Mouse (Mus musculus): ENCODE data around the gene Camta1. TPM values are rescaled to one million over a fixed set of nuclear protein-coding genes. Genes with fewer than 3 reads are reported as not detected.

The Camta1 gene
- total RNA-seq, 2 experiments from 2014 or later = 247 to 265 TPM

DNA sequence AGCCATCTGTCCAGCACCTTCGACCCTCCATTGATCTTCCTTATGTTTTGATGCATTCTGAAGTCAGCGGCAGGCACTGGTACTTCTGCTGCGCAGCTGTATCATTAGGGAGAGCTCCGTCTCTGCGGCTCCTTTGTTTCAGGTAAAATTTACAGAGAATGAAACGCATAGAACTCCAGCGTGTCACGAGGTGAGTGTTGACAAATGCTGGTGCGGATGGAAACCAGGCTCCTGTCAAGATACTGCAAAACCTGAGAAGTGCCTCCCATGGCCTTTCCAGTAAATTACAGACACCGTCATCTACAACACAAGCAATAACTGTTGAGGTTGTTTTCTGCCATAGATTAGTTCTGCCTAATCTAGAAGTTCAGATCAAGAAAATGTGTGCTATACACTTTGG is 328.2 kb downstream of the Camta1 start:
- DNase-seq (ENCODE audit: low spot score in 2 of 2) = no peak

DNA sequence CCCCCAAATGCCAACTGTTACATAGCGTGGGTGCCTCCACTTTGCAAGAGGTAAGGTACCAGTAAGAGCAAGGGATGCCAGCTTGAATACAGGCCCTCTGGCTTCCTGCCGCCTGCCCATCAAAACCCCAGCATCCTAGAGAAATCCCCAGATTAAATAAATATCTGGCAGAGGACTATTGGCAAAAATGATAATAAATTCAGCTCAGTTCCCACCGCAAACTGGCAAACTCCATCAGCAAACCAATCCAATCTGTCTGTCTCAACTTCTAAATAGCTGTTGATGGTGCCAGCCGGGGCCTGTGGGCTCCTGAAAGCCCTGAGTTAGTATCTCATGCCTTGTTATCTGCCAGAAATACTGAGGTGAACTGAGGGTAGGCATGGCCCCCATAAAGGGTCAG is 333.2 kb downstream of the Camta1 start:
- no peak for DNase-seq (ENCODE audit: low spot score in 2 of 2)

DNA sequence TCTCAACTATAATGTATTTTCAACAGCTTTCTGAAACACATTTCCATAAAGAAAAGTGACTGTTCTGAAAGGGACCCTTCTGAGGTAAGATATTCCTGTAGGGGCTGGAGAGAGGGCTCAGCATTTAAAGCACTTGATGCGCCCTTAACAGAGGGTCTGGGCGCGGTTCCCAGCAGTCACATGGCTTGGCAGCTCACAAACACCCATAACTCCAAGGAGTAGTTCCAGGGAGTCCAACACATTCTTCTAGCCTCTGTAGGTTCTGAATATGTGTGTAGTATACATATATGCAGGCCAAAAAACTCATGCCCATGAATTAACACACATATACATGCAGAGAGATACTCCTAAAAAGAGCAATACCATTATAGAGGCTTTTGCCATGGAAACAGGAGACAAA is 333.9 kb downstream of the Camta1 start:
- DNase-seq (ENCODE audit: low spot score in 2 of 2) = no peak

DNA sequence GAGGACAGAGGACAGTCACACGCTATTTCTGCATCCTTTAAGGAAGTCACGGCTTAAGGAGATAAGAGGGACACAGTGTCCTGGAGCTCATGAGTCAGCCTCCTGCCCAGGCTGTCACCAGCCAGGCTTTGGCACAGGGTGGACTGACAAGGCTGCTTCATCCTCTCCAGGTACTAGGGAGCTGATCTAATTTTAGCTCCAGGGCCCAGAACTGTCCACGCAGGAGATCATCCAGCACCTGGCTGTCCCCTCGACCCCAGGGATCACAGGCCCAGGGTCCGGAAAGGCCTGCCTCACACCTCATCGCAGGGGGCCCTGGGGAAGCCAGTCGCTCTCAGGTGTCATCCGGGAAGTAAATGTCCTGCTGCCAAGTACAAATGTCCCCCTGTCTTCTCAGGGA is 341.6 kb downstream of the Camta1 start:
- DNase-seq (ENCODE audit: low spot score in 2 of 2) = no peak

DNA sequence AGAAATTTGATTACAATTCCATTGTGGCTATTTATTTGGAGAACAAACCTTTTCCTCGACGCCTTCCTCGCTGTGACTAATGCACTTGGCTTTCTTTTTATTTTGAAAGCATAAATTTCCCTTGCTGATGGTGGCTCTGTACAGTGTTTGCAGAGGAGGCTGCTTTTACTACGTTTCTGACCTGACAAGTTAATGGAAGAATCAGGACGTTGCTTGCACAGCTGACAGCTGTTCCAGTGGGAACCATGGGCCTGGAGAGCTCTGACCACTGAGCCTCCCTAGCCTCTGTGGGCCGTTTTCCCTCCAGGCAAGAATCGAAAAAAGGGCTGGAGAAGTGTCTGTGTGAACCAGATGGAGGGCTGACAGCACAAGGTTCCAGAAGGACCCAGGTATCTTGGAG is 342.7 kb downstream of the Camta1 start:
- no peak for DNase-seq (ENCODE audit: low spot score in 2 of 2)

DNA sequence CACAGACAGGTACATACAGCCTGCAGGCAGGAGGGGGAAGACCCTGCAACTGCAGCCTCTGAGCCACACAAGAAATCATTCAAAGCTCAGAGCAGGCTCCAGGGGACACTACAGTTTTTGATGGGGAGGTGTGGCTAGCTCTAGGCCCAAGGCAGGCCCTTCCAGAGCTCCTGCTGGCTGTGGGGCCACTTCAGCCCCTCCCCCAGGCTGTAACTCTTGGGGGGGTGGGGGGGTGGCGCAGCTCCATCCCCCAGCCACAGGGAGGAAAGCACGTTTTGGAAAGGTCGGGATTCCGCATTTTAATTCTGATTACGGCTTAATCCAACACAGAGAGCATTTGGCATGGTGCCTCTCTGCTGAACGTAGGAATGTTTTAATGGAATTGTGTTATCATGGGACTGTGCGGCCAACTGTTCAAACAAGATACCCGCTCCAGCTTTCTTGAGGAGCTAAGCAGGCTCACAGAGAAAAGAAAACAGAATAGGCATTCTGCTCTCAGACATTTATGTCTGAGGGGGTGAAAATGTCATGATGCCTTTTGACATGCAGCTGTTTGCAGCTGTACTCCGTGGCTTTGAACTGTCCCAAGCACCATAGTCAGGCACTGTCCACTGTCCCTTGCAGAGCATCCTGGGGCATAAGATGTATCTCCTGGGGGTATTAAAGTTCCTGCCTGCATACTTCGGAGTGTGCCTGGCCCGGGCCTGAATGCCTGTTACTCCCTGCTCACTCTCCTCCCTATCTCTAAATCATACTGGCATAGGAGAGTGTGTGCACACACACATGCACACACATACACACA is 344.5 kb downstream of the Camta1 start:
- DNase-seq (ENCODE audit: low spot score in 2 of 2) = no peak

DNA sequence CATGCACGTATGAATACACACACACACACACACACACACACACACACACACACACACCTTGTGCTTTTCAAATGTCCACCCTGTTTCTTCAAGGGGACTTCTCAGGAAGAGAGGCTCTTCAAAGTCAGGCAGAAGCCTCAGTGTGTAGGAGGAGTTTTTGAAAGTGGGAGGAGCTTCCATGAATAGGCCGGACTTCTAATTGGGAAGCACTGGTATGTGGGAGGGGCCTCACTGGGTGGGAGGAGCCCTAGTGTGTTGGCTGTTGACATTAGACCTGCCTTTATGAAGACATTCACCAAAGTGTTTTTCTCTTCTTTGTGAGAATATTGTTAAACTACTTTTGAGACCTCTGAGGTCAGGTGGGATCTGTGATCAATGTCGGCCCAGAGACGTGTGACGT is 346.4 kb downstream of the Camta1 start:
- no peak for DNase-seq (ENCODE audit: low spot score in 2 of 2)

DNA sequence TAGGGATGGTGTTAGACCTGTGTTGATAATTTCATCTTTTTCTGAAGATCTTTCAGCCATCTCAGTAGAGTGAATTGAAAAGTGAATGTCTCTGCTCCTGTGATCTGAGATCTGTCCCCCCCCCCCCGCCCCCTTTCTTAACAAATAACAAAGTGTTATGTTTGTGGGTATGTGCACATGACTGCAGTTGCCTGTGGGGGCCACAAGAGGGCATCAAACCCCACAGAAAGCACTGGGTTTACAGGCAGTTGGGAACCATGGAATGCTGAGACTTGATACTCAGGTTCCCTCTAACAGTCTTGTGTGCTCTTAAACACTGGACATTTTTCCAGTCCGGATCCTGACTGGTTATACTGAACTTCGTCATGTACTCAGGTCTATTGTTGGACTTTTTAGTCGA is 350.6 kb downstream of the Camta1 start:
- no peak for DNase-seq (ENCODE audit: low spot score in 2 of 2)

DNA sequence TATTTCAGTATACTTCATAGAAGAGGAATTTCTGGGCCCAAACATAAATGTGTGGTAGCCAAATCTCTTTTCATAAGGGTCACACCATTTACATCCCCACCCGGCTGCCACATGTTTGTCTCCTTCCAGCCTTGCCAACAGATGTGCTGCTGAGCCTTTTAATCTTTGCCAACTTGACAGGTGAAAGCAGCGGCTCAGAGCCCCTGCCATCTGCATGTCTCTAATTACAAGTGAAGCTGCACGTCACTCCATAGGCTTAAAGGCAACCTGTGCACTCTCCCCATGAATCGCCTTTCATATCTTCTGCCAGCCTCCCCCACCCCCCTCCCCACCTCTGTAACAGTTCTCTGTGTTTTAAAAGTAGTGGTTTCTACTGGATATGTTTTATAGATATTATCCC is 351.3 kb downstream of the Camta1 start:
- DNase-seq (ENCODE audit: low spot score in 2 of 2) = no peak

DNA sequence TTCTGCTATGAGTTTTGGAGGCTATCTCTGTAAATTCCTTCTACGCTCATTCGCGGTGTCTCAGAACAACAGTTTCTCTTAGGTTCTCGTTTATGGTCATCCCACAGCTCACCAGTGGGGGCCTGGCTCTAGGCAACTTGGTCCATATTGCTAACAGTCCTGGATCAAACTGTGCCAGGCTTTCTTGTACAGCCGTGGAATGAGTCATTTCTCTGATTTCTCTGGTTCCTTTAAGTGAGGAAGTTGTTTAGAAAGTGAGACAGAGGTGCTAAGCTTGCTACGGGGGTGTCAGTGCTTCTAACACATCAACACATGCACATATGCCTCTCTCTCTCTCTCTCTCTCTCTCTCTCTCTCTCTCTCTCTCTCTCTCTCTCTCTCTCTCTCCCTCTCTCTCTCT is 355.0 kb downstream of the Camta1 start:
- peak in 1 of 2 experiments; percentile 7 for DNase-seq (ENCODE audit: low spot score in 2 of 2)

DNA sequence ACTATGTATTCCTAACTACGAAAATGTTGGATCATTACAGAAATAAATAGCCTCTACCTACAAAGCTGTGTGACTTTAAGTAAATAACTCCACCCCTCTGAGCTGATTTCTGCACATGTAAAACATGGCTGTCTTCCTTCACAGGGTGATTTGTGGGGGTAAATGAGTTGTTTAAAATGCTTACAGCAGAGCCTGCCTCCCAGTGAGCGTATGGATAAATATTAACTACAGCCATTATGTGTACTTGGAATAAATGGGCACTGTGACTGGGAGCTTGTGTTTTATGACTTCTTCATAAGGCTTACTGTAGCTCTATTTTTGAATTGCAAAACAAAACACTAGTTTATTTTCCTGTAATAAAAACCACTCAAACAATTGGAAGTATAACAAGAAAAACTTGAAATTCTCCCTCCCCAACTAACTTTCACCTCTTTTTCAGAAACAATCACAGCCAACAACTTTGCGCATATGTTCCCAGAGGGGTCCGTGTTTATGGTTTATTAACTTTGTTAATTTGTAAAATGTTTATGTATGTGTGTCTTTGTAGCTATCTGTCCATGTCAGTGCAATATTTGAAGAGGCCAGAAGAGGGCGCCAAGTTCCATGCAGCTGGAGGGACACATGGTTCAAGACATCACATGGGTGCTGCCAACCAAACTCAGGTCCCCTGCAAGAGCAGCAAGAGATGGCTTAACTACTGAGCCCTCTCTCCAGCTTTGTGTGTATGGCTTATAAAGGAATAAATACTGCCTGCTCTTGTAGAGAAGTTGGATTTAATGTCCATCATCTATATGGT is 363.0 kb downstream of the Camta1 start:
- DNase-seq (ENCODE audit: low spot score in 2 of 2) = no peak

DNA sequence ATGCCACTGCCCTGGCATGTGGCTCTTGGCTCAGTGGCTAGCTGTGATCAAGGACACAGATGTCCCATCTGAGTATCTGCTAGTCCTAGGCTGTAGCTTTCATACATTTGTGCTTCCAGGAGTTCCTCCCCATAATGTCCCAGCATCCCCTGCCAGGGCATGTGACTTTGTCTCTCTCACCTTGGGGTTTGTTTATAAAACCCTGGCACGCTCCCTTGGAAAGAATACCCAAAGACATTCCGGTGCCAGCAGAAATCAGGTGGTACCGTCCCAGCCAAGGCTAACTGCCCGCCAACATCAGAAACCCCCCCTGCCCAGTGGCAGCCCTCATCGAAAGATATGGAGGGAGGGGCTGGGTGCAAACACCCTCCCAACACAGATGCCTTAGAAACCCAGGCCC is 365.1 kb downstream of the Camta1 start:
- DNase-seq (ENCODE audit: low spot score in 2 of 2) = no peak

DNA sequence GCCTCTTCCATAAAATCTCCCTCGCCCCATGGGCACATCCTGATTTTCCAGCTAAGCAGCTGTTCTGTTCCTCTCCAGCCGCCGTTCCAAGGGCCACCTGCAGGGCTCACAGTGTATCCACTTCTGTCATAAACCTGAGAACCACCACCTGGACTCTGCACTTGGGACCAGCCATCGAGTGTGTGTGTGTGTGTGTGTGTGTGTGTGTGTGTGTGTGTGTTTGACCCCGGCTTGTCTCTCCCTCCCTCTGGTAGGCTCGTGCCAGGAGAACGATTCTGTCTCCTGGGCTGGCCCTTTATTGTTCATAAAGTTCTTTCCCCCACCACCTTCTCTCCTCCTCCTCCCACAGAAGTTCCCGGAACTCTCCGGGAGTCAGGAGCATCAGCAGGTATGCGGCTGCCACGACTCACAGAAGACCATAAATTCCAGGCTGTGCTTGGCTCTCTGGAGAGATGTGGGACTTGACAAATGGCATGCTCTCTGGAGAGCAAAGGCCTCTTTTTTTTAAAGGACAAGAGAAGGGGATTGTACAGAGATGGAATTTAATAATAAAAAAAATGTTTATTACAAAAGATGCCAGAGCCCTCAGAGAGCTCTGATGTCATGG is 366.3 kb downstream of the Camta1 start:
- no peak for DNase-seq (ENCODE audit: low spot score in 2 of 2)

DNA sequence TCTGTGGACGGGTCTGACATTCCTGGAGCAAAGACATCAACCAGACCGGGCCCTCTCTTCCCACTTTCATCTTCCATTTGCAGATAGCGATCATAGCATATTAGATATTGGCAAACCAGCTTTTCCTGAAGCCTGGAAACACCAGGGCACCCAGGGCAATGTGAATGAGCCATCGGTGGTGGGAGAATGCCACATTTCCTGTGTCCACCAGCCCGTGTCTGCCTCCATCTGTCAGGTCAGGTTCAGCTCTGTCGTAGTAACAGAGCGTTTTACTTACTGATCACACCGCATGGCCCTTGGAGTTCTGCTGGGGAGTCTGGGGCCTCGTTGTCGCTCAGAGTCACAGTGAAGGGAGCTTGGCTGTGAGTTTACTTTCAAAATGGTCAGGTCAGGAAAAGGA is 368.9 kb downstream of the Camta1 start:
- no peak for DNase-seq (ENCODE audit: low spot score in 2 of 2)

DNA sequence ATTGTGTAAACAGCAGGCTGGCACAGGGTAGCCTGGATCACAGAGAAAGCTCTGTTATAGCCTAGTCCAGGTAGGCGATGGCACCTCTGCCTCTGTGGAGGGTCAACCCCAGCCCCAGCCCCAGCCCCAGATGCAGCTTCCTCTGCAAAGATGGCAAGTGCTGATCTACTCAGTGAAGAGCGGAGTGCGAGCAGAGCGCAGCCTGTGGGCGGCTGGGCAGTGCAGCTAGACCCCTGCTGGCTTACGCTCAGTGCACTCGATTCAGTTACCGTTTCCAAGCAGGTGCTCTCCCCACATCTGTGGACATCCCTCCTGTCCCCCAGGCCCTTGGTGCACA is 377.7 kb downstream of the Camta1 start:
- DNase-seq (ENCODE audit: low spot score in 2 of 2) = no peak

DNA sequence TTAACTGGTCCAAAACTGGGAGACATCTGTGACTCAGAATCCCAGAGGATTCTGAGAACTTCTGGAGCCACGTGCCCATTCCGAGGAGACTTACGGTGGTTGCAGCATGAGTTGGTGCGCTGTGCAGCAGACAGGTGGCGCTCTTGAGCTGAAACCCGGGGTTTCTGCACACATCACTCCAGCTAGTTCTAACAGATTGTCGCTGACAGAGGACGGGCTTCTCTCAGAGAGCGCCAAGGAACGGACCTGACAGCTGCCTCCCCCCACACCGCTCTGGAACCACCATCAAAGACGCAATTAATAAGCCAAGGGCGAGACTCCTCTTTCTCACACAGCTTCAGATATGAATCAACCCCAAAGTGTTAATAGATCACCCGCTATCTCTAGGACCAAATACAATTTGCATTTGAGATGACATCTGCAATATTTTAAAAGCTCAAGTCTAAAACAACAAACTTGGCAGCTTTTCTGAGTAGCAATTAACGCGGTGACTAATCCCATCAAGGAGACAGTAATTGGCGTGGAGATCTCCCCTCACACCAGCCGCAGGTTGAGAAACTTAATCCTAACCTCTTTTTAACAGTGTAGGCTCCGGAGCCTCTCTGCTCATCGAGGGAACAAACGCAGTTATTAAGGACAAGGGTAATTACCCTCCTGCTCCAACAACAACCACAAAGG is 378.2 kb downstream of the Camta1 start:
- peak; percentile 79 for DNase-seq (ENCODE audit: low spot score in 2 of 2)

DNA sequence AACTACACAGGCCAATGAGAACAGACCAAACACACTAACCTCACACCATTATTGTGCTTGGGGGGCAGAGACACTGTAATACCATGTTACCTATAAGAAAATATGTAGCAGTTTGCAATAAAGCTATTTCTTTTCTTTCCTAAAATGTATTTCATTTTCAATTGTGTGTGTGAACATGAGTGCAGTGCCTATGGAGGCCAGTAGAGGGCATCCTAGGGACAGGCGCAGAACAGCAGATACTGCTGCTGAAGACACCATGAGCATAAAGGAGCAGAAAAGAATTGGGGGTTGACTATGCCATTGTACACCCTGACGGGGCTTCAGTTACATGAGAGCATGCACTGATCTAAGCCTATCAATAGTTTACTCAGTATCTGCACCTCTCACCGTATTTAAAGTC is 380.7 kb downstream of the Camta1 start:
- no peak for DNase-seq (ENCODE audit: low spot score in 2 of 2)

DNA sequence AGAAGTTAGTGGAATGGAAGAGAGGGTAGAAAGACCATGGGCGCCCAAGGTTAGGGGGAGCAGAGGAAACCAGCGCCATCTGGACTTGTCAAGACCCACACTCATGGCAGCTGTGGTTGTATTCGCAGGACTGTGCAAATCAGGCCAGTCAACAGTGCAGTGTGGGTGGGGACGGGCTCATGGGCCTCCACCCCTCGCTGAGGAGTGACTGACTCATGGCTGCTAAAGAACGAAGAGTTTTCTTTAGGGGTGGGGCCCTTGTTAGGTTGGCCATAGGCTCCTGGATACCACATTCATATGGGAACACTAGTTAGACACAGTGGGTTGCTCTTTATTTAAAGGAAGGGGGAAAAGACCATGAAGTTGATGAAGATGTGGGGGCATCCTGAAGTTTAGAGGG is 383.7 kb downstream of the Camta1 start:
- DNase-seq (ENCODE audit: low spot score in 2 of 2) = no peak

DNA sequence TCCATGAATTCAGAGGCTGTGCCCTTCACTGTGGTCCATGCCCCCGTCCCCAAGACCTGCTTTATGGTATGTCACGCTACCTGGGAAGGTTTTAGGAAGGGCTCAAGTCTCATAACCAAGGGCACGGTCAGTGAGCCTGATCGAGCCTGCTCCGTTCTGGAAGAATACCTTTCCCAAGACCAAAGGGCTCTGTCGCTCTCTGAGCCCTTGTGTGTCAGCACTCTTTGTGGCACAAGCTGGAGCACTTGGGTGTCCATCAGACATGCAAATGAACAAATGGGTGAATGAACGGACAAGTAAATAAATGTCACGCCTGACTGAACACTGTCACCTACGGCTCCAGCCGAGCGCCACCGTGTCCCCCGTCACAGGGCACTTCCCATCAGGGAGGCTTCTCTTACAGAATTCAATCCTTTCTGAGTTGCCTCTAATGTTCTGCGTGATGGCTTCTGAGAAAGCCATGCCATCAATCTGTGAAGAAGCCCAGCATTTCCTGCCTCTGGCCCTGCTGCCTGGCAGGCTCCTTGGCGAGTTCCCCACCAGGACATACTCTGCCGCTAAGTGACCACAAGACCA is 386.7 kb downstream of the Camta1 start:
- no peak for DNase-seq (ENCODE audit: low spot score in 2 of 2)

DNA sequence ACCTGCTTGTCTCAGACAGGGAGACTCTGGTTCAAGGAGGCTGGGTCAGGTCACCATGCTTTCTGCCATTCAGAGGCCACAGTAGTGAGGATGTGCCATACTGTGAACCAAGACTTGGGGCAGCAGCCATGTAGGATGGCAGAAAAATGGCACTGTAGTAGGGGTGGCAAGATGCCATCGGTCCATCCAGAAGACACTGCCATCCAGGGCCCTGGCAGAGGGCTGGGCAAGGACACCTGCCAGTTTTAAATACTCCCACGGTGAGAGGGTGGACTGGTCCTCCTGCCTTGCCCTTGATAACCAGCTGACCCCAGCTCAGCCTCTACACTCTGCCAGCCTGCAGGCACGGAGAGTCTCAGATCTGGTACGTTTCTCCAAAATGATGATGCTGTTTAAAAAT is 389.8 kb downstream of the Camta1 start:
- DNase-seq (ENCODE audit: low spot score in 2 of 2) = no peak

DNA sequence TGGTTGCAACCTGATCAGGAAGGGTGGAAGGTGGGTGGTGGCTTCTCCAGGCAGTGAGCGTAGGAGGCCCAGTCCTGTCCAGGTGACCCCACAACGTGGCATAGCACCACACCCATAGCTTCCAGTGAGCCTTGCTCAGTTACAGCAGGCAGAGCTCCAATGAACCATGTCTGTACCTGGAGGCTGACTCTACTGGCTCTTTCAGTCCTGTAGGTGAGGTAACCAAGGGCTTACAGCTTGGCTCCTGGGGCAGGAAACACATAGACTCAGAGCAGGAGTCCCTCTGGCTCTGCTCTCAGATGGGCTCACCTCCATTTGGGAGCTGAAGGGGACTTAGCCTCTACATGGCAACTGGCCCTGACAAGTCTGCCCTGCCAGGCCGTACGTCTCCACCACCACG is 393.3 kb downstream of the Camta1 start:
- no peak for DNase-seq (ENCODE audit: low spot score in 2 of 2)

DNA sequence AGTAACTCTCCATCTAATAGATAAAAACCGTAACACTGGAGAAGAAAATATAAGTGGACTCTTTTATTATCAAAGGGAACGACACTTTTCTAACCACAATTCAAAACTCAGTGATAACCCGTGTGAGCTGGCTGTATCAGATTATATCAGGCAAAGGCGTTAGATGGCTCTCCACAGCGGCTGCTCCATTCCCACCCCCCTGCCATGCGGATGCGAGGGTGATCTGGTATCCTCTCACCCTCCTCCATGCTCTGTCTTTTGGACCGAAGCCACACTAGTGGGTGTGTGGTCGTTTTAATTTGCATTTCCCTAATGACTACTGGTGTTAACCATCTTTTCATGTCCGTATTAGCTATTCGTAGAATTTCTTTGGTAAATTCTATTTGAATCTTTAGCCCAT is 403.0 kb downstream of the Camta1 start:
- no peak for DNase-seq (ENCODE audit: low spot score in 2 of 2)

Data from left cerebral cortex, adult 18-20 months (tissue).